Mouse (Mus musculus) MEL (cell line): ENCODE data around the gene Prex1. TPM values are rescaled to one million over a fixed set of nuclear protein-coding genes. Genes with fewer than 3 reads are reported as not detected.

ENCODE experiments used
- DNase-seq: peaks from one replicate; pipeline ENCODE4 v3.0.0; 2011; ENCODE audit warnings: low read depth, low spot score
- H3K27ac ChIP-seq: 2 replicates; pipeline ENCODE4 v1.5.1; 2012; ENCODE audit warnings: low read depth, mild to moderate bottlenecking, control low read depth, low read length, moderate library complexity; ENCODE audit not compliant: control insufficient read depth
- H3K27me3 ChIP-seq, 2 experiments: fragments of 150-350 bp in 1 of 2; sonication (generic) in 1 of 2; 2 replicates each; pipeline ENCODE4 v1.6.1; 2012; ENCODE audit warnings: low read length in 2 of 2, mild to moderate bottlenecking in 2 of 2, improper control_type of control experiment in 1 of 2, moderate library complexity in 1 of 2; ENCODE audit not compliant: insufficient read depth in 2 of 2, control insufficient read depth in 1 of 2
- H3K36me3 ChIP-seq, 2 experiments: 2 replicates each; pipeline ENCODE4 v1.6.1; 2012 to 2014; ENCODE audit warnings: low read length in 2 of 2, improper control_type of control experiment in 1 of 2, inconsistent platforms in 1 of 2, mild to moderate bottlenecking in 1 of 2; ENCODE audit not compliant: insufficient read depth in 2 of 2, control insufficient read depth in 1 of 2
- H3K4me1 ChIP-seq, 2 experiments: fragments of 150-350 bp in 1 of 2; sonication (generic) in 1 of 2; 2 replicates each; pipeline ENCODE4 v1.6.1; 2012; ENCODE audit warnings: low read length in 2 of 2, improper control_type of control experiment in 1 of 2, mild to moderate bottlenecking in 1 of 2; ENCODE audit not compliant: insufficient read depth in 2 of 2, control insufficient read depth in 1 of 2
- H3K4me3 ChIP-seq, 2 experiments: fragments of 150-350 bp in 1 of 2; sonication (generic) in 1 of 2; 2 replicates each; pipeline ENCODE4 v1.5.1; 2012; ENCODE audit warnings: low read depth in 2 of 2, low read length in 2 of 2, mild to moderate bottlenecking in 2 of 2, moderate library complexity in 2 of 2, control low read depth in 1 of 2, improper control_type of control experiment in 1 of 2; ENCODE audit not compliant: control insufficient read depth in 1 of 2, insufficient read depth in 1 of 2
- H3K79me2 ChIP-seq: 2 replicates; pipeline ENCODE4 v1.6.1; 2012; ENCODE audit warnings: mild to moderate bottlenecking, low read length, moderate library complexity; ENCODE audit not compliant: control insufficient read depth, poor library complexity, insufficient read depth
- H3K9ac ChIP-seq: 2 replicates; pipeline ENCODE4 v1.6.1; 2012; ENCODE audit warnings: low read depth, mild to moderate bottlenecking, control low read depth, low read length, moderate library complexity; ENCODE audit not compliant: control insufficient read depth, poor library complexity, severe bottlenecking
- H3K9me3 ChIP-seq: fragments of 150-350 bp; sonication (generic); replicated peaks from 2 replicates; pipeline ENCODE4 v1.6.1; 2012; ENCODE audit warnings: mild to moderate bottlenecking, low read length, improper control_type of control experiment, moderate library complexity; ENCODE audit not compliant: insufficient read depth
- CHD1 ChIP-seq: IDR thresholded peaks from 2 replicates; pipeline ENCODE4 v1.6.1; 2012; ENCODE audit warnings: low read depth, mild to moderate bottlenecking, inconsistent platforms, low read length, improper control_type of control experiment
- CHD2 ChIP-seq: IDR thresholded peaks from 2 replicates; pipeline ENCODE4 v1.6.1; 2011; ENCODE audit warnings: low read length, improper control_type of control experiment
- E2F4 ChIP-seq: IDR thresholded peaks from 2 replicates; pipeline ENCODE4 v1.6.1; 2011; ENCODE audit warnings: low read depth, low read length, improper control_type of control experiment, borderline replicate concordance
- EP300 ChIP-seq, 2 experiments: IDR thresholded peaks; 2 replicates each; pipeline ENCODE4 v1.6.1; 2011; ENCODE audit warnings: improper control_type of control experiment in 2 of 2, low read length in 2 of 2, low read depth in 1 of 2, mild to moderate bottlenecking in 1 of 2
- ETS1 ChIP-seq: IDR thresholded peaks from 2 replicates; pipeline ENCODE4 v1.6.1; 2012; ENCODE audit warnings: low read depth, mild to moderate bottlenecking, inconsistent platforms, low read length, improper control_type of control experiment, moderate library complexity
- GATA1 ChIP-seq: IDR thresholded peaks from 2 replicates; pipeline ENCODE4 v1.6.1; 2011; ENCODE audit warnings: low read depth, low read length, improper control_type of control experiment
- HCFC1 ChIP-seq: IDR thresholded peaks from 2 replicates; pipeline ENCODE4 v1.6.1; 2012; ENCODE audit warnings: low read depth, mild to moderate bottlenecking, inconsistent platforms, low read length, improper control_type of control experiment, moderate library complexity
- KAT2A ChIP-seq: conservative IDR thresholded peaks from 2 replicates; pipeline ENCODE4 v1.6.1; 2012; ENCODE audit warnings: low read depth, low read length, improper control_type of control experiment, inconsistent platforms
- MAX ChIP-seq: IDR thresholded peaks from 2 replicates; pipeline ENCODE4 v1.6.1; 2011; ENCODE audit warnings: low read length, improper control_type of control experiment
- MAZ ChIP-seq: IDR thresholded peaks from 2 replicates; pipeline ENCODE4 v1.6.1; 2012; ENCODE audit warnings: low read depth, mild to moderate bottlenecking, inconsistent platforms, low read length, improper control_type of control experiment
- MXI1 ChIP-seq: IDR thresholded peaks from 2 replicates; pipeline ENCODE4 v1.6.1; 2011; ENCODE audit warnings: mild to moderate bottlenecking, low read depth, low read length, improper control_type of control experiment
- POLR2A ChIP-seq, 2 experiments: IDR thresholded peaks; 2 replicates each; pipeline ENCODE4 v1.6.1; 2011 to 2012; ENCODE audit warnings: low read length in 2 of 2, mild to moderate bottlenecking in 2 of 2, control low read depth in 1 of 2, improper control_type of control experiment in 1 of 2, low read depth in 1 of 2, moderate library complexity in 1 of 2; ENCODE audit not compliant: control insufficient read depth in 1 of 2, insufficient read depth in 1 of 2, poor library complexity in 1 of 2
- RCOR1 ChIP-seq: IDR thresholded peaks from 2 replicates; pipeline ENCODE4 v1.6.1; 2012; ENCODE audit warnings: low read depth, mild to moderate bottlenecking, inconsistent platforms, low read length, improper control_type of control experiment
- SIN3A ChIP-seq: IDR thresholded peaks from 2 replicates; pipeline ENCODE4 v1.6.1; 2012; ENCODE audit warnings: low read length, improper control_type of control experiment, inconsistent platforms
- SMC3 ChIP-seq: IDR thresholded peaks from 2 replicates; pipeline ENCODE4 v1.6.1; 2011; ENCODE audit warnings: low read depth, low read length, improper control_type of control experiment
- TAL1 ChIP-seq: IDR thresholded peaks from 2 replicates; pipeline ENCODE4 v1.6.1; 2012; ENCODE audit warnings: mild to moderate bottlenecking, inconsistent platforms, low read length, moderate library complexity, mixed read lengths
- TCF12 ChIP-seq: IDR thresholded peaks from 2 replicates; pipeline ENCODE4 v1.6.1; 2014; ENCODE audit warnings: low read depth, mild to moderate bottlenecking, inconsistent platforms, low read length, improper control_type of control experiment, moderate library complexity
- USF1 ChIP-seq: IDR thresholded peaks from 2 replicates; pipeline ENCODE4 v1.6.1; 2014; ENCODE audit warnings: low read depth, mild to moderate bottlenecking, inconsistent platforms, low read length, improper control_type of control experiment, moderate library complexity
- ZMIZ1 ChIP-seq: IDR thresholded peaks from 2 replicates; pipeline ENCODE4 v1.6.1; 2012; ENCODE audit warnings: low read depth, mild to moderate bottlenecking, inconsistent platforms, low read length, improper control_type of control experiment, moderate library complexity
- ZNF384 ChIP-seq: IDR thresholded peaks from 2 replicates; pipeline ENCODE4 v1.6.1; 2012; ENCODE audit warnings: low read depth, mild to moderate bottlenecking, inconsistent platforms, low read length, improper control_type of control experiment
- polyA plus RNA-seq, 2 experiments: library from polyadenylated mRNA; stranded (reverse) in 1 of 2; unstranded in 1 of 2; fragments of >175 nt in 1 of 2; fragments of >200 nt in 1 of 2; gene quantifications; 2 replicates each; pipeline versions ENCODE4 v1.2.1 to v1.2.4; 2012; ENCODE audit warnings: low replicate concordance in 2 of 2, low read depth in 1 of 2; ENCODE audit not compliant: insufficient read length in 2 of 2, insufficient read depth in 1 of 2, missing spikeins in 1 of 2
- total RNA-seq: library from RNA; depleted of rRNA; stranded (reverse); fragments of 300-350 nt; gene quantifications from 2 replicates; pipeline ENCODE4 v1.2.3, GENCODE M21; 2012

Gene Prex1
- total and polyA plus RNA-seq, 3 experiments: 8.0 to 33.1 (median 15.8) TPM

- H3K79me2 ChIP-seq: peaks cover 7% of the 10 kb centered on the region
- H3K4me3 ChIP-seq: no peak overlapping the region
- peak; percentile 79 for DNase-seq
- H3K9me3 ChIP-seq: no peaks in the 10 kb centered on the region
- H3K27me3 ChIP-seq: no peaks in the 10 kb centered on the region
- TF ChIP-seq EP300 (IDR thresholded peaks at IDR 0.05; ENCODE audit: low read depth in 1 of 2, low read length in 2 of 2) (0 out of 4 replicates have a peak, but pooled peaks of 1 of the 2 experiments have one; percentile 19), CHD1 (no peak), E2F4 (no peak), SIN3A (peak; percentile 76), HCFC1 (peak; percentile 76), RCOR1 (peak; percentile 56; the same call in 1 of the 2 replicates), ZNF384 (peak; percentile 96)
- peaks cover 0 to 15% of the 10 kb centered on the region in 2 experiments; a peak in 2 of 4 replicates for H3K36me3 ChIP-seq
- H3K4me1 ChIP-seq: peaks cover 7 to 28% of the 10 kb centered on the region in 2 experiments
- H3K27ac ChIP-seq: peak overlapping the region; percentile 55
- 0 out of 2 replicates have a peak overlapping the region, but pooled peaks have one; percentile 23 for H3K9ac ChIP-seq
Observed at GRCm38 (mm10) chr2:166709883-166710282, 3.7 kb downstream of the Prex1 start.

DNA sequence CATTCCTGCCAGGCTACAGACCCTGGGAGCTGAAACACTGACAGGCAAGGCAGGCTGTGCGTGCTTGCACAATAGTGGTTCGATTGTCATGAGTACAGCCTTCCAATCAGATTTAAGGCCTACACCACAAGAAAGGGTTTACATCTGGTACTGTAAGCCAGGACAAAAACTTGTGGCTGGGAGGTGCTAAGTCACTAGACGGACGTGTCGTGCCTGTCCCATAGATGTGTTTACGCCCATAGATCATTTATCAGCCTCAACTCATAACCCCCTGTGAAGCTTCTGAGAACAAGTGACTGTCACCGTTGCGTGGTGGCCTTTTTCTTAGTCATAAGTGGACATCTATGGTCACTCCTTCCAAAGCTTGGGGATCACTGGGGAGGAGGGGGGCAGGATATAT lies 5.3 kb downstream of the Prex1 start:
- peaks cover 0 to 10% of the 10 kb centered on the region in 2 experiments; a peak in 3 of 4 replicates for H3K36me3 ChIP-seq
- no peak overlapping the region for H3K27ac ChIP-seq
- no peaks in the 10 kb centered on the region for H3K9me3 ChIP-seq
- peaks cover 5% of the 10 kb centered on the region for H3K79me2 ChIP-seq
- TF ChIP-seq KAT2A: no peak
- no peak for TF ChIP-seq CHD1
- no peak for TF ChIP-seq SIN3A
- TF ChIP-seq GATA1: no peak
- TF ChIP-seq ZMIZ1: no peak
- TF ChIP-seq SMC3: no peak
- TF ChIP-seq TCF12: no peak
- TF ChIP-seq CHD2: no peak
- no peak overlapping the region for H3K4me3 ChIP-seq
- H3K4me1 ChIP-seq: peaks cover 11 to 25% of the 10 kb centered on the region in 2 experiments
- H3K27me3 ChIP-seq: no peaks in the 10 kb centered on the region
- no peak for DNase-seq
- no peak overlapping the region for H3K9ac ChIP-seq

- no peak overlapping the region for H3K4me3 ChIP-seq
- H3K4me1 ChIP-seq: peaks cover 7 to 21% of the 10 kb centered on the region in 2 experiments
- H3K79me2 ChIP-seq: peaks cover 5% of the 10 kb centered on the region
- no peaks in the 10 kb centered on the region for H3K27me3 ChIP-seq
- H3K27ac ChIP-seq: no peak overlapping the region
- no peak overlapping the region for H3K9ac ChIP-seq
- TF ChIP-seq ETS1 (peak; percentile 60), TAL1 (peak; percentile 61), HCFC1 (no peak), SMC3 (no peak), ZNF384 (0 out of 2 replicates have a peak, but pooled peaks have one; percentile 32), EP300 (IDR thresholded peaks at IDR 0.05; ENCODE audit: low read depth in 1 of 2, low read length in 2 of 2) (peak; percentile 61 to 70; a peak in 3 of 4 replicates), POLR2A (IDR thresholded peaks at IDR 0.05; ENCODE audit: control insufficient read depth in 1 of 2, insufficient read depth in 1 of 2, low read depth in 1 of 2, low read length in 2 of 2, poor library complexity in 1 of 2) (no peak), MXI1 (0 out of 2 replicates have a peak, but pooled peaks have one; percentile 48), MAZ (0 out of 2 replicates have a peak, but pooled peaks have one; percentile 50), USF1 (peak; percentile 40; the same call in 1 of the 2 replicates), GATA1 (peak; percentile 82), TCF12 (peak; percentile 70), SIN3A (peak; percentile 71), RCOR1 (0 out of 2 replicates have a peak, but pooled peaks have one; percentile 42), KAT2A (no peak), MAX (0 out of 2 replicates have a peak, but pooled peaks have one; percentile 57)
- peaks cover 0 to 10% of the 10 kb centered on the region in 2 experiments; a peak in 3 of 4 replicates for H3K36me3 ChIP-seq
- DNase-seq: peak; percentile 60
- H3K9me3 ChIP-seq: no peaks in the 10 kb centered on the region
Observed at GRCm38 (mm10) chr2:166706526-166706925, 7.1 kb downstream of the Prex1 start.
